Mouse (Mus musculus) adipocyte (in vitro differentiated cells): Measurements from ENCODE around the gene Figla.

ENCODE experiments used
- DNase-seq: peaks from one replicate; pipeline ENCODE4 v3.0.0-alpha.2; 2016; ENCODE audit warnings: low spot score

Gene Figla

GRCm38 (mm10) chr6:86028601-86029322, 12.8 kb downstream of the Figla start, which contains the start of gene Add2:
Gene Add2, plus strand, starts transcription at chr6:86028681.
- DNase-seq, result no peak

- DNase-seq, result no peak
Measured at GRCm38 (mm10) chr6:86029323-86029713, 13.3 kb downstream of the Figla start.

GRCm38 (mm10) chr6:86031527-86031926, 15.6 kb downstream of the Figla start:
- DNase-seq, result no peak

GRCm38 (mm10) chr6:86033635-86034034, 17.7 kb downstream of the Figla start:
- DNase-seq, result no peak

GRCm38 (mm10) chr6:86038901-86039300, 22.9 kb downstream of the Figla start:
- DNase-seq, result no peak

- no peak for DNase-seq
Measured at GRCm38 (mm10) chr6:86040140-86040539, 24.2 kb downstream of the Figla start.

GRCm38 (mm10) chr6:86047510-86047909, 31.5 kb downstream of the Figla start:
- DNase-seq, result no peak

- DNase-seq, result no peak
Measured at GRCm38 (mm10) chr6:86048509-86048908, 32.5 kb downstream of the Figla start.

GRCm38 (mm10) chr6:86050586-86051268, 34.8 kb downstream of the Figla start:
- no peak for DNase-seq

GRCm38 (mm10) chr6:86052032-86052459, 36.1 kb downstream of the Figla start:
- no peak for DNase-seq

- no peak for DNase-seq
Measured at GRCm38 (mm10) chr6:86052556-86052955, 36.6 kb downstream of the Figla start.

GRCm38 (mm10) chr6:86053099-86053498, 37.1 kb downstream of the Figla start:
- no peak for DNase-seq

- DNase-seq, result no peak
Measured at GRCm38 (mm10) chr6:86053594-86053993, 37.6 kb downstream of the Figla start.

GRCm38 (mm10) chr6:86058475-86058874, 42.5 kb downstream of the Figla start:
- no peak for DNase-seq

GRCm38 (mm10) chr6:86059151-86059853, 43.3 kb downstream of the Figla start:
- DNase-seq, result no peak

- DNase-seq, result no peak
Measured at GRCm38 (mm10) chr6:86060170-86060569, 44.2 kb downstream of the Figla start.

GRCm38 (mm10) chr6:86062226-86062625, 46.3 kb downstream of the Figla start:
- DNase-seq, result no peak

- DNase-seq, result no peak
Measured at GRCm38 (mm10) chr6:86062684-86063083, 46.7 kb downstream of the Figla start.

GRCm38 (mm10) chr6:86064318-86065016, 48.5 kb downstream of the Figla start:
- DNase-seq, result no peak

GRCm38 (mm10) chr6:86066727-86067126, 50.8 kb downstream of the Figla start:
- no peak for DNase-seq

GRCm38 (mm10) chr6:86067145-86067544, 51.2 kb downstream of the Figla start:
- no peak for DNase-seq

- no peak for DNase-seq
Measured at GRCm38 (mm10) chr6:86069009-86069408, 53.0 kb downstream of the Figla start.
